Mouse (Mus musculus) neutrophil, adult 5-6 weeks (primary cell): ENCODE data around the gene Atg10. TPM values are rescaled to one million over a fixed set of nuclear protein-coding genes. Genes with fewer than 3 reads are reported as not detected.

Experiments
- ATAC-seq: fragments of 151-379, 151-347 bp; 2 replicates; pipeline ENCODE4 v1.8.0; 2017; ENCODE audit warnings: mild to moderate bottlenecking, moderate TSS enrichment; ENCODE audit not compliant: insufficient number of reproducible peaks, poor library complexity, low FRiP score, severe bottlenecking; ENCODE audit errors: extremely low read depth
- total RNA-seq: library from RNA; stranded (forward); fragments of 200-1000 nt; gene quantifications from 2 replicates; pipeline ENCODE4 v1.2.3, GENCODE M21; 2017

Gene Atg10
- total RNA-seq, 1 experiment from 2014 or later, result 3.1 TPM

GRCm38 (mm10) chr13:91179174-91179899 lies 44.4 kb downstream of the Atg10 start:
- ATAC-seq, result no peak

GRCm38 (mm10) chr13:91178428-91179160 lies 45.2 kb downstream of the Atg10 start:
- ATAC-seq, result no peak

GRCm38 (mm10) chr13:91175347-91175746 lies 48.4 kb downstream of the Atg10 start:
- ATAC-seq, result no peak

- no peak for ATAC-seq
Observed at GRCm38 (mm10) chr13:91171766-91172491, 51.8 kb downstream of the Atg10 start.

DNA sequence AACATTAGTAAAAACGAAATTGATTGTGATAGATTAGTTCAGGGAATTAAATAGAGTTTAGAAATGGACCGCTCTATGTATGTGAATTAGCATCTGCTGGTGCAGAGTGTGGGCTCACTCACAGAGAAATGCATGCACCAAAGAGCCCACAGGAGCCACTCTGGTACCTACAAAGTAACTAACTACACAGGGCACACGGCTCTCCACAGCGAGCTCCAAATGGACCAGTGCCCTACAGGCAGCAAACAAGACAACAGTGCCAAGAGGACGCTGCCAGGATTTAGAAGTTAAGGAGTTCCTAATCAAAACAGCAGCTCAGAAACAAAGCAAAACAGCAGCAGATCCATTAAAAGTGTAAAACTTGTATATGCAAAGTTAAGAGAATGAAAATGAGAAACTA lies 52.6 kb downstream of the Atg10 start:
- ATAC-seq, result no peak

GRCm38 (mm10) chr13:91169529-91170319 lies 54.0 kb downstream of the Atg10 start:
- peak; percentile 41; the same call in 1 of the 2 replicates for ATAC-seq

GRCm38 (mm10) chr13:91168486-91168885 lies 55.3 kb downstream of the Atg10 start:
- ATAC-seq, result no peak

GRCm38 (mm10) chr13:91167561-91167960 lies 56.2 kb downstream of the Atg10 start:
- ATAC-seq, result no peak

DNA sequence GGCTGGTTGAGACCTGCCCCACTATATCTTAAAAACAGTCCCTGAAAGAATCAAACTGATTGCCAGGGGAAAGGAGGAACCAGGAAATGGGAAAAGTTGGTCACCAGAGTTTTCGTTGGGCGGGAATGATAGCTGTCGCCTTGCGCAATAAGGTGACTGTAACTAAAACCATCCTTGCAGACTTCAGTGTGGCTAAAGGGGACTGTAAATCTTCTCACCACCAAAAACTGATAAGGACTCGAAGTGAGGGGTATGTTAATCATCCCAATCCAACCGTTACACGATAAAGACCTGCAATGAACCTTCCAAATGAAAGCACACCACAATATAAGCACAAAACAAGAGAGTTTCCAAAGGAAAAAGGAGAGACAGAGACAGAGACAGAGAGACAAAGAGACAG lies 57.5 kb downstream of the Atg10 start:
- no peak for ATAC-seq

GRCm38 (mm10) chr13:91165200-91165599 lies 58.6 kb downstream of the Atg10 start:
- ATAC-seq, result no peak

DNA sequence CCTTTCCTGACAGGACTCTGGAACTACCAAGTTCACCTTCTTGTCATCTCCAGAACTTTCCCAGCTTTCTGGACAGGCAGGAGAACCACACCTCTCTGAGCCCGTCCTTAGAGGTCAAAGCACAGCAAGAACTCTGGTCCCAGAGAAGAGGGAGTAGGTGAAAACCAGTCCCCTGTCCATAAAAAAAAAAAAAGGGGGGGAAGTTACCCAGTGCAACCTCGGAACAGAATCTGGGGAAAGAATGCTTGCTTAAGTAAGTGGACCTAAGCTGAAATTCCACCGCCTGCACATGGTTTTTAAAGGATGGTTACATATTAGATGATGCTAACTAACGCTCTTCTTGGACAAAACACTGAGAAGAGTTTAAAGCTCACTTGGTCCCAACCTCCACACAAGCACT lies 60.5 kb downstream of the Atg10 start:
- no peak for ATAC-seq

GRCm38 (mm10) chr13:91162452-91162851 lies 61.3 kb downstream of the Atg10 start:
- no peak for ATAC-seq

DNA sequence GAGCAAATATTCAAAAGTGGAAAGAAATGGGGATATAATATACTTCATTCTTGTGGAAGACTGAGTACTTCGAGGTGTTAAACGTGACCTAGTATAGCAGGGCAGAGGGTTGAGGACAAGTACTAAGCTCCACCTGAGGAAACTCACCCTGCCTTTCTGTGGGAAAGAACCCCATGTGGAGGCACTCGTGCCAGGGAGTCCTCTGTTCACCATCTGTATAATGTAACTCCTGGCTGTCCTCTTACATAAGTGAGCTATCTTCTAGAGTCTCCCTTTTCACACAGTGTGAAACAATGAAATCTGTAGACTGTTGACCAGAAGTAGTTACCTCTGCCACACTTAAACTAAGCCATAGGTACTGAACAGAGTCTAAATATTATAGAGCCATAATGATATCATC lies 63.2 kb downstream of the Atg10 start:
- ATAC-seq, result no peak

DNA sequence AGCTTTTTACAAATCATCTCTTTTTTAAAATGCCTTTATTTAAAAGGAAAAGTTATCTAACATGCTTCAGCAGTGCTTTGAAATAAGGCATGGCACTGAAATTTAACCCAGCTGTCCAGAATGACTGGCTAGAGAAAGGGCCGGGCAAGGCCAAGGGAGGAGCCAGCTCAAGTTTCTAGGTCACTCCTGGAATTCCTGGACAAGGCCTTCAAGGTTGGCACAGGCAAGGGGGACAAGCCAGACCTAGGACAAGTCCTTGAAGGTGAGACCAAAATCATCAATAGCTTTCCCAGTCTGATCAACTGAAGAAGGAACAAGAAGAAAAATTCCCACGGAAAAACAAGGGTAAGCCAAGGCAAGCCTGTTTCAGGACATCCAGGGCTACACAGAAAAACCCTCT lies 63.9 kb downstream of the Atg10 start:
- ATAC-seq, result no peak

DNA sequence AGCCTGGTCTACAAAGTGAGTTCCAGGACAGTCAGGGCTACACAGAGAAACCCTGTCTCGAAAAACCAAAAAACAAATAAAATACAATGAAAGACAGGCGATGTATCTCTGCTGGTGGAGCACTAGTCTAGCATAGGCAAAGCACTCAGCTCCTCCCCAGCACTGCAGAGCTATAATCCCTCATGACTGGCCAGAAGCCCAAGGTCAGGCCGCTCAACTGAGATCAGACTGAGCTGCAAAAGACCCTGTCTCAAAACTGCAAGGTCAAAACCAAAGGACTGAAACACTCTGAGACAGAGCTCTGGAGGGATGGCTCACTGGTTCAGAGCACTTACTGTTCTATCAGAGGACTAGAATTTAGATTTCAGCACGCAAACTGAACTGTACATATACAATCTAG lies 65.8 kb downstream of the Atg10 start:
- ATAC-seq, result no peak

- ATAC-seq, result no peak
Observed at GRCm38 (mm10) chr13:91157429-91157828, 66.3 kb downstream of the Atg10 start.

GRCm38 (mm10) chr13:91156949-91157348 lies 66.8 kb downstream of the Atg10 start:
- no peak for ATAC-seq

DNA sequence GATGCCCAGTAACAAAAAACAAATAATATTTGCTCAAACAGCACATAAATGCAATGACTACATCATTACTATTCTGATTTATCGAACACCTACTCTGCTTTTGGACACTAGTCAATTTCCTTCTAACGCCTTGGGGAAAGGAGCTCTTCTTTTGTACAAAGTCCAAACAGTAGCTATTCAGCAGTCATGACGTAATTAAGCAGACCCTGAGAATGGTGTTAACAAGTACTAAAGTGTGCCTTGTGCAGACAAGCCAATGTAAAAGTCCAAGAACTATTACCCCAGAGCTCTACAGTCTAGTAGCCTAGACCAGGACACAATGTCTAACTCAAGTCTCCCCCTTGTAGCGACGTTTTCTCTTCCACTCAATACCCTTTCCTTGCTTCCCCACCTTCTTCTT lies 67.5 kb downstream of the Atg10 start:
- ATAC-seq, result no peak
